Mouse (Mus musculus): ENCODE results near the gene Specc1.
A peak's percentile ranks its signal among the peaks of the same experiment; 100 is the strongest.

Specc1 gene

DNA sequence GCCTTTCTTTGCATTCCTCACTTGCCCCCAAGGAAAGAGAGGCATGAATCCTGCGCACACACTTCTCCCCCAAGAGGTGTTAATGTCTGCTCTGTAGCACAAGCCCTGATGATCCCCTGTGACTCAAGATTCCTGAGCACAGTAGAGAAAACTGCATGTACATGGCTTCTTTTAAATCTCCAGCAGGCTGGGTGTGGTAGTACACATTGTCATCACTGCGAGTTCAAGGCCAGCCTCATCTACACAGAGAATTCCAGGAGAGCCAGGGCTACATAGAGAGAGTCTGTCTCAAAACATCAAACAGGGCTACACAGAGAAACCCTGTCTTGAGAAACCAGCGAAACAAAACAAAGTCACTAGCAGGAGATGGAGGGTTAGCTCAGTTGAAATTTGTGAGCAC, 211.6 kb downstream of the Specc1 start:
- DNase-seq (ENCODE audit: low spot score in 2 of 2), result no peak

DNA sequence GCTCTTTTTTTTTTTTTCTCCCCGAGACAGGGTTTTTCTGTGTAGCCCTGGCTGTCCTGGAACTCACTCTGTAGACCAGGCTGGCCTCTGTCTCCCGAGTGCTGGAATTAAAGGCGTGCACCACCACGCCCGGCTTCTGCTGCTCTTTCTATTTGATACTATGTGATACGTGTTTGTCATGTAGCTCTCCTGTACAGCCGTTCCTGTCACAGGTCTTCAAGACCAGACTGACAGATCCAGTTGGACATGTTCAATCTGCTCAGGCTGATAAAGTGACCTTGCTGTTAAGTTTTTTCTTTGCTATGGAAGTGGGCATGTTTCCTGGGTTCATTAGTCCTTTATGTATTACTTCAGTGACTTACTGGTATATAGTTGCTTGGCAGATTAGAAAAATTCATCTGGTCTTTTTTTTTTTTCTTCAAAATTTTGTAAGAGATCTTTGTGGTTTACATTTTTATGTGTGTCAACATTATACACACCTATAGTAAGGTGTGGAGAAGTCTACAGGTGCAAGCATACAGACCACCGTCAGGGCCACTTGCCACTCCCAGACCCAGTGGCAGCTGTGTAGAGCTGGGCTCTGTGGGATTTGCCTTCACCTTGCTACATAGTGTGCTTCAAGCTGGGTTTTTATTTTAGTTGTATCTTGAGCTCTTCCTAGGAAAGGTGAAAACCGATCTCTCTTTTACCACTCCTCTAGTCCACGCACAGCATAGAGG, 221.0 kb downstream of the Specc1 start:
- no peak for DNase-seq (ENCODE audit: low spot score in 2 of 2)

DNA sequence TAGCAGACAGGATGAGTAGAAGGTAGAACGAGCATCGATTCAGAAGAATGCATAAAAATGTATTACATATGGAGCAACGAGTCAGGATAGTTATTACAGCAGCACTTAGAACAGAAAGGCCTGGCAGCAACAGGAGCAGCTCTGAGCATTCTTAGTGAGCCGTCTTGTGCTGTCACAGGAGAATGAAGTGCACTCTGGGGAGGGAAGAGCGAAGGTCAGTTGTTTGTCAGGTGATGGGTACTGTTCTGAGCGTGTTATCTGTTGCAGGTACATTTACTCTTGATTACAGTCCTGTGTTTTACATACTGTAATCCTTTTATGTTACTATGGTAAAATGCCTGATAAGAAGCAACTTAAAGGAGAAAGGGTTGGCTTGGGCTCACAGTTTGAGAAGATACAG, 224.2 kb downstream of the Specc1 start:
- no peak for DNase-seq (ENCODE audit: low spot score in 2 of 2)

DNA sequence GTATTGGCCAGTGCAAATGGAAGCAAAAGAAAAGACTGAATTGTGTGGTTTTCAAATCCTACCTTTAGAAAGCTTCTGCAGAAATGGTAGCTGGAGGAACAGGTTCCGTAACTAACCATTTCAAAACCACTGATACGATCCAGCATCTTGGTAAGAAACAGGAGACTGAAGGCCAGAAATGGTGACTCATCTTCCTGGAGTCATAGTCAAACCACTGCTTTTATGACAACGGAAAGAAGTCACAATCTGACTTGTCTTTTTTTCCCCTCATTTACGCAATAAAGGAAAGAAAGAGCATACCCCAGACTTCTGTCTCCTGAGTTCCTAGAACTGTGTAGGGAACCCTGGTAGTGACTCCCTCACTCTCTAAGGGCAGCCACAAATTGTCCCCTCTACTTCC, 228.3 kb downstream of the Specc1 start:
- DNase-seq (ENCODE audit: low spot score in 2 of 2), result no peak

DNA sequence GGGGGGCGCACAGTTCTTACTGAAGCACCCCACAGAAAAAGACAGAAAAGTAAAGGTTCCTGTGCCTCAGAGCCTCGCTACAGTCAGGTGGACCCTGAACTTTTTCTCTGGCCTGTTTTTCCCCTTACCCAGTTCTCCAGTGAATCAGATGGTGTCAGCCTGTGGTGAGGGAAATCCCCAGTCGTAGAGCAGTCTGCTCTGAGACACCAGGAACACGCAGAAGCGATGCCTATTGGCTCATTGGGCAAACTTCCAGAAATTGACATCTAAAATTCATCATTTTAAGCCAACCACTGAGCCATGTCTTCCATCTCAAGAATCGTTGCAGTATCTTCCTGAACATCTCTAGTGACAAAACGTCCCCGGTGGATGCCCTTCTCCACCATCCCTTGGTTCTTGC, 230.5 kb downstream of the Specc1 start:
- DNase-seq (ENCODE audit: low spot score in 2 of 2), result no peak

DNA sequence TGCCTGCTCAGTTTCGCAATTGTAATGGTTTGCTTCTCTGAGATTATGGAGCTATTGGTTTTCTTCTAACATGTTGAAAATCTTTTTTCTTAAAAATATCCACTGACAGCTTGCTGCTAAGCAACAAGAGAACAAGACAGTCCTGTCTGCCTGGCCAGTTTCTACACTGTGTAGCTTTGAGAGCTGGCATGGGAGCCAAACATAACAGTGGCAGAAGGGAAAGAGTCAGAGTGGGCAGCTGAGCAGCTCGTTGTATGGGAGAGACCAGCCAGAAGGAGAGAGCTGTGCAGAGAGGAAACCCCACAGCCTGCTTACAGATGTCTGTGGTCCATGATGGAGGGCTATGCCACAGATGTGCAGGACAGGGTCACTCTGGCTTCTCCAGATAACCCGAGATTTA, 235.5 kb downstream of the Specc1 start:
- DNase-seq (ENCODE audit: low spot score in 2 of 2), result peak; percentile 62 to 77

DNA sequence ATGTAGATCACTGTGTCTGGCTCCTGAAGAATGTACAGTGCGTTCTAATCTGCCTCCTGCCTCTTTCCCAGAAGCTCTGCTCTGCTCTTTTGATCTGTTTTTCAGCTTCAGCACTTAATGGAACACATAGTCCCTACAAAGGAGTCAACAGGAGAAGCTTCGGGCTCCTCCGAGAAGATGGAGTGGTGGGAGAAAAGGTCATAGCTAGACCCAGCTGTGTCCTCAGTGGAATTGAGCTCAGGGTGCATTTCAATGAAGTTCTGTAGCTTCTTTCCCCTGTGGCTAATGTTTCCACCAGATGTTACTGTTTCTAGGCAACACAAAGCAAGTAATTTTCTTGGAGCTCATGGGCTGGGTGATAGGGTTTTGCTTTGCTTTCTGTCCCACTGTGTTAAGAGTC, 236.6 kb downstream of the Specc1 start:
- DNase-seq (ENCODE audit: low spot score in 2 of 2), result no peak

DNA sequence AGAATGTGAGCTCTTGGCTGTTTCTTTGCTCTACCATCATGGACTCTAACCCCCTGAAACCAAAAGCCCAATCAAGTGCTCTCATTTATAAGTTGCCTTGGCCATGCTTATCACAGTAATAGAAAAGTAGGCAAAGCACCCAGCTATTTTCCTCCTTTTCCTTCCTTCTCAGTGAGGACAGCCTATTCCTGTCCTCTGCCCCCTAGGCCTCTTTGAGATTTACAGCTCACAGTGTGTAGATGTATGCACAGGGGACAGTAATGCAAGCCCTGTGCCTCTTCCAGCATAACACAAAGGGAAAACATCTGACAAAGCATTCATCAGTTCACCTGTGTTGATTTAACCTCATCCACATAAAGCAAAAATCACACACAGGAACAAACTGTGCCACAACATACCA, 237.7 kb downstream of the Specc1 start:
- DNase-seq (ENCODE audit: low spot score in 2 of 2), result no peak

DNA sequence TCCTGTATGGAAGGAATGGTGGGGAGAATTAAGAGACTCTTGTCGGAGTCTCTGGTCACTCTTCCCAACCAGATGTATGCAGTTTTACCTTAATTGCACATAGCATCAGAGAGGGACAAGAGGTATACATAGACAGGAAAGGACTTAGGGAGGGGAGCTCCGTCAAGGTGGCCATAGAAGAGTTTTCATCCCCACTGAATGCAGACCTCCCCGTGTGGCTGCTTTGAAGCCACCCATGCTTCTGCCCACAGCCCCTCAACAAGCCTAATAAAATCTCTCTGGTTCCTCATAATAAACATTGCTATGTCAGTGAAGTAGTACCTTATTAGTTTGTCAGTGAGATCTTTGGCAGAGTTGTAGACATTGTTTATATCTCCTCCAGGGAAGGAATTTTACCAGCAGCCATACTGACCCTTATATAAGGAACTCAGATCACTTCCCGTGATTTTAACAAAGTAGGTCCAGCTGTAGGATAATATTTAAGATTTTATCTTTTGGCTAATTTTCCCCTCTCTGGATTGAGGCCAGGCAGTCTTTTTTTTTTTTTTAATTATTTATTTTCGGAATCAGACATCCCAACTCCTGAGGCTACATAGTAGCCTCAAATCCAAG, 244.4 kb downstream of the Specc1 start:
- no peak for DNase-seq (ENCODE audit: low spot score in 2 of 2)

DNA sequence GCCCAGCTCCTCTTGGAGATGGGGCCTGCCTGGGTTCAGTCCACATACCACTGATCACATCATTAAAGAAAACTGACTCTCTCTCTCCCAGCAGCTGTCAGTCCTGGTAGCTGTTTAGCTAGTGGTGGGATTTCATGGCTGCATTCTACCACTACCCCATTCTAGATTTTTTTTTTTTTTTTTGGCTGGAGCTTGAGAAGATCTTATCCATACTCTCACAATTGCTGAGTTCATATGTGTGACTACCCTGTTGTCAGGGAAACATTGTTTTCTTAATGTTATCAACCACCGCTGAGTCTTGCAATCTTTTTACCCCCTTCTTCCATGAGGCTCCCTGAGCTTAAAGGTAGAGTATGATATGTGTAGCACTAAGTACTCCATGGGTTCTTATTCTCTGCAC, 246.1 kb downstream of the Specc1 start:
- DNase-seq (ENCODE audit: low spot score in 2 of 2), result no peak

DNA sequence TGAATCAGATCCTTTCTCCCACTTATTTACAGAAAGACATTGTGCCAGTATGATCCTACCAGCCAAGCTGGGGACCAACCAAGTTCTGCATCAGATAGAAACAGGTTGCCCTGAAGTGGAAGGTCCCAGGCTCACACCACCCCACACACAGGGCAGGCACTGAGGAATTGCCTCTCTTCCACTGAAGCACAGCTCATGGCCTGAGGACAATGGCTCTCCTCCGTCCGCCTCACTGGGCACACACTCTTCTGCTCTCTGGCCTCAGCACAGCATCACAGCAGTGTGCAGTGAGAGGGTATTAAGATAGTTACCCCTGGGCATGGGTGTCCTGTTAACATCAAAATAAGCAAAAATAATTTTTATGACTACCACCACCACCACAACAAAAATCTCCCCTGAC, 252.5 kb downstream of the Specc1 start:
- no peak for DNase-seq (ENCODE audit: low spot score in 2 of 2)

DNA sequence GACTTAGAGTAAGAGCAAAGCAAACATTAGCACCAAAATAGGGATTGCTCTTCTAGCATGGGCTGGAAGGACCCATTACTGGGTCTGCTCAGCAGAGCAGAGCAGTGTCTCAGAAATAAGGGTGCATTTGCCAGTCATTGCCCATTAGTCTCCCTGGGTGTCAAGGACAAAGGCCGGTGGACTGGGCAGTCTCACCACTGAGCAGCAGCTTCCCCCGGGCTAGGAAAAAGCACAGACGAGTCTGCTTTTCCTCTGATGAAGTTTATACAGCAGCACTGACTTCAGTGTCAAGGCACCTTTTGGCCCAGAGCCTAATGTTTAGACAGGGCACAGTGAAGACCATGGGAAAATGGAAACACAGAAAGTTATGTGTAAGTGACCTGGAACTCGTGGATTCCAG, 253.3 kb downstream of the Specc1 start:
- no peak for DNase-seq (ENCODE audit: low spot score in 2 of 2)

DNA sequence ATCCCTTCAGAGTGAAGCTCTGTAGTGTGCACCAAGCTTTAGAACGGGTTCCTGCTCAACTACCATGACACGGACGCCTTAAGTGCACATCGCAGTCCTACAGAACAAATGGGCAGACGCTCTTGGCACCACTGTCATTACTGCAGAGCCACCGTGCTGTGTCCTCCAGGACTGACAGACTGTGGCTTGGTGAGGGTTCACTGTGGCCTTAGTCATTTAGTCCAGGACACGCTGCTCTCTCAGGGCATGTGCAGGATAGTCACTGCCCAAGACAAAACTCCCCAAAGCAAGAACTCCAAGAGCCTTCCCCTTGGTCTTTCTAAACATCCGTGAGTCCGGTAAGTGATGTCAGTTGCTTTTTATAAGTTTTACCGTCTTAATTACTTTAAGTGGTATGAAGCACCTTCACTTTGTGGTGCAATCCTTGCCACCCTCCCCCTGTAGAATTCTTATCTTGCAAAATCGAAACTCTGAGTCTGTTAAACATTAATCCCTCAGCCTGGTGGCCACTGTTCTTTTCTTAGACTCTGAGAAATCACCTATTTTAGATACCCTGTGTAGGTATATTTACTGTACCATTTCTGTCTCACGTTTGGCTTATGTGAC, 256.9 kb downstream of the Specc1 start:
- DNase-seq (ENCODE audit: low spot score in 2 of 2), result no peak

DNA sequence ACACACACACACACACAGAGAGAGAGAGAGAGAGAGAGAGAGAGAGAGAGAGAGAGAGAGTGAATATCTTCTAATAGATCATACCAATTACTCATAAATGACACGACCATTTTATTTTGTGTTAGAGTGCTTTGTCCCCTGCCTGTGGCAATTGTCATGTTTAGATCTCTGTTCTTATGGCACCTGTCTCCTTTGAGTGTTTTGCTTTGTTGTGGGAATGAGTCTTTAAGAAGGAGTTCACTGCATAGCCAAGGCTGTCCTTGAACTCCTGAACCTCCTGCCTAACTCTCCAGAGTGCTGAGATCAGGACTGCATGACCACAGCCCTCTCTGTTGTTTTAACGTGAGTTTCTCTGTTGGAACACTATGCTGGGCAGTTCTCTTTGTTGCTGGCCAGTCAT, 258.5 kb downstream of the Specc1 start:
- no peak for DNase-seq (ENCODE audit: low spot score in 2 of 2)

DNA sequence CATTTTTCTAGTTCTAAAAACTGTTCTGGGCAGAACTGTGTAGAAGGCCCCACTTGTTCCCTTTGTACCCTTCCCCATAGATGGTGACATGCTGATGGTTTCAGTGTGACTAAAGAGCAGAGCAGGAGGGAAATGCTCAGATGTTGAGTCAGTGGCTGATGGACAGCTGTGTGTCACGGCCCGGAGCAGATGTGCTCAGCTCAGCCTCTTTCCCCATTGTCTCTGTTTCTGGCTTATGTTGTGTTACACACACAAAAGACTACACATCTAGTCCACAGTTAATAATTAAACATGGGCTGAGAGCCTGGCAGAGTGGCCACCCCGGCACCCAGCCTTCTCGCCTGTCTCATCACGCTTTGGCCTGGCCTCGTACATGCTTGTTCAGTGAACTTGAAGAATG, 261.2 kb downstream of the Specc1 start:
- DNase-seq (ENCODE audit: low spot score in 2 of 2), result no peak

DNA sequence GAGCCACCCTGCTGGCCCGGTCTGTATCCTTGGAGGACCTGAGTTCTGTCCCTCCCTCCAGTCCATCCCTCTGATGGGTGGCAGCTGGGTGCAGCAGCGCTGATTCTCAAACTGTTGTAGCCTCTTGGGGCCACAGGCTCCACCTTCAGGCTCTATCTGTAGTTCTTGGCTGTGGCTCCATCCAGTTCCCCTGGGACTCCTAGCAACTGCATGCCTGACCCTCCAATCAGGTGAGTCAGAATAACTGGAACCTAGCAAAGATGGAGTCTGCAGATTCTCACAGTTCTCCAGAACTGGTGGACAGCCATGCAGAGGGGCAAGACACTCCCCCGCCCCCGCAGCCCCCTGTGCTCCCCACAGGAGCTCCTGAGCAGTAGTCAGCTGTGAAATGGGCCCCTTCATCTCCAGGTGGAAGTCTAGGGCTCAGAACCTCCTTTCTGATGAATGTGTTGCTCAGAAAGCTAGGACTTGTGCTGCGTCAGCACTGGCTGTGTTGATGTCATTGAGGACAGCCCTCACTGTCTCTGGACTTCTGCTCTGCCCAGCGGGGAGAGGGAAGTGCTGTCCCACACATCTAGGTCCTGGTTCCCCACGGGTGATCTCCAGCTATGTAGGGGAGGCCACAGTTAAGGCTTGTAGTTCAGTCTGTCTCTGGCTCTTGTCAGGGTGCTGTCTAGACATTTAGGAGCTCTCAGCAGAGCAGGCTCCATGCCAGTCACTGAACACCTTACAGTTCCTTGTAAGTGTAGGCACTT, 264.4 kb downstream of the Specc1 start:
- peak; percentile 29 to 34 for DNase-seq (ENCODE audit: low spot score in 2 of 2)

DNA sequence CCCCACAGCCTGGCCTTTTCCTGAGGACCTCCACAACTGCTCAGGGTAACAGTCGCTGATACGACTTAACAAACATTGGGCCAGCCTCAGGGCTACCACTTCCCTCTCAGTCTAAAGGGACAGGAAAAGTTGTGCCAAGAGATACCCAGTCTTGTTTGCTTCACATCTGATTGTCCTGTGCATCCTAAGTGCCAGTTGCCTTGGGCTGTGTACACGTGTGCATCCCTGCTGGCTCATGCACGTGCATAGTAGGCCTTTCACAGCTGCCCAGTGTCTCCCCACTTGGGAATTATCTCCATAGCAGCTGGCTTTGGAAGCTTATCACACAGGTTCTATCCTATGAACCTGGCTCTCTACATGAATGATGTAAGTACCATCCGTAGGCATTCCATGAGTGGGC, 266.9 kb downstream of the Specc1 start:
- no peak for DNase-seq (ENCODE audit: low spot score in 2 of 2)

DNA sequence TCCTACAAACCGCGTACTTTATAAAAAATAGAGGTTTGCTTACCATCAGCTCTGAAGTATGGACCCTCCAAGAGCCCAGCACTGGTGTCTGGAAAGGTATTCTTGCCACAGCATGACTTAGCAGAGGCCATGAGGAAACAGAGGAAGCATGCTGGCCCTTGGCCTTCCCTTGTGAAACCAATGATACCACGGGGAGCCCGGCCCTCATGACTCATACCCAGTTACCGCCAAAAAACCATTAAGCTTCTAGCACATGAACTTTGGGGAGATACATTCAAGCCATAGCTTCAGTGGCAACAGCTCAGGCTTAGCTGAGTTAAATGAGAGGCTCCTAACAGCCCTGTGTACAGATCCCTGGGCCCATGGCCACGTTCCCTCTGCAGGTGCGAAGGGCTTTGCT, 267.4 kb downstream of the Specc1 start:
- DNase-seq (ENCODE audit: low spot score in 2 of 2), result no peak

DNA sequence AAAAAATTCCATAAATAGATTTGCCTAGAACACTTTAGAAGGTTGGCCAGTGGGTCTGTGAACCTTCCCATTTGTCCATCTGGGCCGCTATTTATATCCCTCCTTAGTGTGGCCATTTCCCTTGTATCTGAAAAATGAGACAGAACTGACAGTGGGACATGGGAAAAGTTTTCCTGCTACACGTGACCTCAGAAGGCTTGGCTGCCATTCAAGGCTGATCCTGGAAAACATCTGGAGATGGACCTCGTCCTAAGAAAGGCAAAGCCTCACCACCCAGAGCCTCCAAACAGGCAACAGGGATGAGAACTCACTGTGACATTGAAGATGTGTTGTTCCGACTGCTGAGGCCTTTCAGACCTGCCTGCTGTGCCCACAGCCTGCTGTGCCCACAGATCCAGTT, 268.2 kb downstream of the Specc1 start:
- no peak for DNase-seq (ENCODE audit: low spot score in 2 of 2)

DNA sequence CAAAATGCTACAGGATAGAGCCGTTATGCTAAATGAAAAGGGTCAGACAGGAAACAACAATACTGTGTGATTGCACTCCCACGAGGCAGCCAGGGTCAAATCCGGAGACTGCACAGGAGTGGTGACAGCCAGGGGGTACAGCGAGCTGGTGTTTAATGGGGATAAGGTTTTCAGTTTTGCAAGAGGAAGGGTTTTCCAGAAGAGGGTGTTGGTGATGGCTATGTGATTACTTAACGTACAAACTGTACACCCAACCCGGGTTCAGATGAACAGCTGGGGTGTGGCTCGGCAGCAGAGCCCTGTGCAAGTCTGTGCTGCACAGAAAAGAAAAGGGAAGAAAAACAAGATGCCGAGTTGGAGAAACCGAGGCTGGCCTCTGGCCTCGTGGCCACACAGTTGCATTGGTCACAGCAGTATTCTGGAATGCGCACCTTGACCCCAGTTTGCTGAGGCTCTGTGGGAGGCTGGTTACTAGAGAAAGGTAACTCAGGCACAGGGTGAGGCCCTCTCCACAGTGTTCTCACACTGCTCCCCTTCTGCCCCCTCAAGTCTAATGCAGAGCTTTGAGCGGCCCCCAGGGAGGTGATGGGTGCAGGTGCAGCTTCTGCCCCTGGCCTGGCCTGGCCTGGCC, 284.2 kb downstream of the Specc1 start:
- DNase-seq (ENCODE audit: low spot score in 2 of 2), result no peak

DNA sequence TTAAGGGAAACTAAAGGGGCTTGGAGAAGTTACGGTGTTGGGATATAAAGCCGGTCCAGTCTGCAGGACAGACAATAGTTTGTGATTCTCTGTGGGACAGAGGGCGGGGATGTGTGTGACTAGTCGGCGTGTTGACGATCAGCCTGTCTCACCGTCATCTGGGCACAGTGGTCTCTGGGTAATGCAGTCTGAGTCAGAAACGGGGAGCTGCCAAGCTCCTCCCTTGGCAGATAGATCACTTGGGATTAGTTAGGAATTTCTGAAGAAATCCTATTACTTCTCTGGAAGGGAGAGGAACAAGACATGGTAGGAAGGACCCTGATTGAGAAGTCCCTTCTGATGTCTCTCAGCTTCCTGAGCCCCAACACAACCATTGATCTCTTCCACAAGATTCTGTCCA, 287.3 kb downstream of the Specc1 start:
- no peak for DNase-seq (ENCODE audit: low spot score in 2 of 2)

DNA sequence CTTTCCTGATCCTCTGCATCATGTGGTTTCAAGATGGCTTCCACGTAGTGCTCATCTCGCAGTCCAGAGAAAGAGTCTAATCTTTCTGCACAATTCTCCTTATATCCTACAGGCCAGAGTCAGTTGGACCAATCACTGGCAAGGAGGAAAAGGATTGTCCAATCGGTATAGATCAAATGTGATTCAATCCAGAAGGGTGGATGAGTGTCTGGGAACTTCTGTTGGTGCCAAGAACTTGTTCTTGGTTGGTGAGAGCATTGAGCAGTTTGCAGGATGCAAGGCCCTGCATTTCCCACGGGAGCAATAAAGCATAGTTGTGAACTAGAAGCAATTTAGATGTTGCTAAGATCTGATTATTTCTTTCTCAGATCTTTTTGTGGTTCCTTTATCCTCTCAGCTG, 287.9 kb downstream of the Specc1 start:
- DNase-seq (ENCODE audit: low spot score in 2 of 2), result no peak

Measured in right cerebral cortex, postnatal 10 days (tissue).